Mouse (Mus musculus): Measurements from ENCODE around the gene Fkbp15. TPM values are rescaled to one million over a fixed set of nuclear protein-coding genes. Genes with fewer than 3 reads are reported as not detected.
A peak's percentile ranks its signal among the peaks of the same experiment; 100 is the strongest.

Fkbp15 gene
- polyA plus RNA-seq (2012; rRNA removed) = 13.6 and 21.6 TPM in 2 replicates

GRCm38 (mm10) chr4:62360088-62360804, at the start of gene Fkbp15, which contains the start of gene Slc31a1:
Gene Fkbp15 (minus strand): TSS chr4:62360548.
Gene Slc31a1 (plus strand): TSS chr4:62360727.
- peak within 1 kb of the TSS; percentile 79 for H3K4me3 ChIP-seq (ENCODE audit: low read depth, low read length)
- TF ChIP-seq CTCF (IDR thresholded peaks at IDR 0.05; ENCODE audit: extremely low read depth, insufficient read length, insufficient replicate concordance, low read depth, low read length) = no peak
- peak; percentile 93 for TF ChIP-seq POLR2A (IDR thresholded peaks at IDR 0.05; ENCODE audit: low read depth, low read length)
- H3K4me1 ChIP-seq (ENCODE audit: control insufficient read depth, insufficient read depth, insufficient read length, low read length) = no peaks in the 10 kb centered on the region; the same call in 1 of the 2 replicates
- no peaks in the 10 kb centered on the region for H3K36me3 ChIP-seq (ENCODE audit: control insufficient read depth, insufficient read depth, low read length)
- under 1% methylated on average over 51 of the region's 51 CpGs for WGBS
- H3K27me3 ChIP-seq (ENCODE audit: control insufficient read depth, insufficient read depth, low read length) = no peaks in the 10 kb centered on the region
- H3K27ac ChIP-seq (ENCODE audit: insufficient read depth, low read depth, low read length) = peak within 1 kb of the TSS; percentile 77

GRCm38 (mm10) chr4:62409615-62410014, 49.3 kb upstream of the Fkbp15 start:
- Histone ChIP-seq H3K4me1 (ENCODE audit: control insufficient read depth, insufficient read depth, insufficient read length, low read length) (no peaks in the 10 kb centered on the region), H3K27ac (ENCODE audit: insufficient read depth, low read depth, low read length) (no peak overlapping the region), H3K27me3 (ENCODE audit: control insufficient read depth, insufficient read depth, low read length) (no peaks in the 10 kb centered on the region), H3K36me3 (ENCODE audit: control insufficient read depth, insufficient read depth, low read length) (peaks cover 30% of the 10 kb centered on the region), H3K4me3 (ENCODE audit: low read depth, low read length) (peak overlapping the region; percentile 36)
- TF ChIP-seq CTCF (IDR thresholded peaks at IDR 0.05; ENCODE audit: extremely low read depth, insufficient read length, insufficient replicate concordance, low read depth, low read length) (no peak), POLR2A (IDR thresholded peaks at IDR 0.05; ENCODE audit: low read depth, low read length) (no peak)
- 8% methylated on average over 6 of the region's 6 CpGs for WGBS

GRCm38 (mm10) chr4:62408601-62409282, 48.4 kb upstream of the Fkbp15 start, which contains the start of the genes Cdc26 and Prpf4:
Gene Cdc26 (minus strand): TSS chr4:62408642.
Gene Prpf4 (plus strand): TSS chr4:62408797.
- Histone ChIP-seq H3K27ac (ENCODE audit: insufficient read depth, low read depth, low read length) (peak within 1 kb of the TSS; percentile 64), H3K4me1 (ENCODE audit: control insufficient read depth, insufficient read depth, insufficient read length, low read length) (no peaks in the 10 kb centered on the region), H3K27me3 (ENCODE audit: control insufficient read depth, insufficient read depth, low read length) (no peaks in the 10 kb centered on the region), H3K4me3 (ENCODE audit: low read depth, low read length) (peak within 1 kb of the TSS; percentile 87), H3K36me3 (ENCODE audit: control insufficient read depth, insufficient read depth, low read length) (peaks cover 25% of the 10 kb centered on the region)
- WGBS = under 1% methylated on average over 39 of the region's 39 CpGs
- TF ChIP-seq CTCF (IDR thresholded peaks at IDR 0.05; ENCODE audit: extremely low read depth, insufficient read length, insufficient replicate concordance, low read depth, low read length) = no peak
- peak; percentile 61; the same call in 1 of the 2 replicates for TF ChIP-seq POLR2A (IDR thresholded peaks at IDR 0.05; ENCODE audit: low read depth, low read length)

- Histone ChIP-seq H3K36me3 (ENCODE audit: control insufficient read depth, insufficient read depth, low read length) (peaks cover 20% of the 10 kb centered on the region), H3K4me3 (ENCODE audit: low read depth, low read length) (peak overlapping the region; percentile 71), H3K27me3 (ENCODE audit: control insufficient read depth, insufficient read depth, low read length) (no peaks in the 10 kb centered on the region), H3K4me1 (ENCODE audit: control insufficient read depth, insufficient read depth, insufficient read length, low read length) (no peaks in the 10 kb centered on the region), H3K27ac (ENCODE audit: insufficient read depth, low read depth, low read length) (peak overlapping the region; percentile 64)
- peak; percentile 65; the same call in 1 of the 2 replicates for TF ChIP-seq CTCF (IDR thresholded peaks at IDR 0.05; ENCODE audit: extremely low read depth, insufficient read length, insufficient replicate concordance, low read depth, low read length)
- no peak for TF ChIP-seq POLR2A (IDR thresholded peaks at IDR 0.05; ENCODE audit: low read depth, low read length)
- under 1% methylated on average over 35 of the region's 35 CpGs for WGBS
Observed at GRCm38 (mm10) chr4:62407730-62408582, 47.6 kb upstream of the Fkbp15 start.

- Histone ChIP-seq H3K27ac (ENCODE audit: insufficient read depth, low read depth, low read length) (no peak overlapping the region), H3K36me3 (ENCODE audit: control insufficient read depth, insufficient read depth, low read length) (peaks cover 17% of the 10 kb centered on the region), H3K4me1 (ENCODE audit: control insufficient read depth, insufficient read depth, insufficient read length, low read length) (no peaks in the 10 kb centered on the region), H3K4me3 (ENCODE audit: low read depth, low read length) (no peak overlapping the region), H3K27me3 (ENCODE audit: control insufficient read depth, insufficient read depth, low read length) (no peaks in the 10 kb centered on the region)
- 78% methylated on average over 4 of the region's 4 CpGs for WGBS
- no peak for TF ChIP-seq POLR2A (IDR thresholded peaks at IDR 0.05; ENCODE audit: low read depth, low read length)
- no peak for TF ChIP-seq CTCF (IDR thresholded peaks at IDR 0.05; ENCODE audit: extremely low read depth, insufficient read length, insufficient replicate concordance, low read depth, low read length)
Observed at GRCm38 (mm10) chr4:62406133-62406532, 45.8 kb upstream of the Fkbp15 start.

- no peaks in the 10 kb centered on the region for H3K27me3 ChIP-seq (ENCODE audit: control insufficient read depth, insufficient read depth, low read length)
- H3K4me1 ChIP-seq (ENCODE audit: control insufficient read depth, insufficient read depth, insufficient read length, low read length) = no peaks in the 10 kb centered on the region
- TF ChIP-seq CTCF (IDR thresholded peaks at IDR 0.05; ENCODE audit: extremely low read depth, insufficient read length, insufficient replicate concordance, low read depth, low read length) (no peak), POLR2A (IDR thresholded peaks at IDR 0.05; ENCODE audit: low read depth, low read length) (no peak)
- 75% methylated on average over 3 of the region's 3 CpGs for WGBS
- peaks cover 41% of the 10 kb centered on the region for H3K36me3 ChIP-seq (ENCODE audit: control insufficient read depth, insufficient read depth, low read length)
- no peak overlapping the region for H3K4me3 ChIP-seq (ENCODE audit: low read depth, low read length)
- H3K27ac ChIP-seq (ENCODE audit: insufficient read depth, low read depth, low read length) = no peak overlapping the region
Observed at GRCm38 (mm10) chr4:62398956-62399355, 38.6 kb upstream of the Fkbp15 start.

Data from small intestine, adult 2 months (tissue).